Mouse (Mus musculus): ENCODE measurements at regions not wholly inside any gene's neighbourhood (a gene's known extent, or its start where the extent isn't known, plus 50 kb on each side); places are given as distances from the start of the nearest gene placed in this dataset.
A peak's percentile ranks its signal among the peaks of the same experiment; 100 is the strongest.
"Not testable (repeated sequence)": the region's sequence is repeated elsewhere in the genome, so short reads cannot be mapped to it uniquely, and the experiment has no call there.

DNA sequence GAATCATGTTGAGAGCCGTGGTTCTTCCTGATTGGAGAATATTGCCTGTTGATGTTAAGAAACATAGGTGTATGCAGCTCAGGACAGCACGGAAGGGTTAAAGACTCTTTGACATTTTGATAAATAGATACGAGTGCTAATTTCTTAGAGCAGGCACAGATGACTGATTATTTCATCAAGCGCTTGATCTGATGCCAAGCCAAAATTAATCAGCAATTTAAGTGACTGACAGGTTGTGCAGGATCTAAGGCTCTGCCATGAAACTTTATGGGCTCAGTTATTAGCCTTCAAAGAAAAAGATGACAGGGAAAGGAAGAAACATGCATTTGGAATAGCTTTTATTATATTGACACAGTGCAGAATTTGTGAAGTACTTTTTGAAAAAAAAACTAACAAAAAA, 157.2 kb upstream of the Gje1 start:
- no peak overlapping the region for H3K27ac ChIP-seq (ENCODE audit: insufficient read depth, low read length)
- no peak for DNase-seq
- H3K4me3 ChIP-seq (replicated peaks; ENCODE audit: insufficient read depth, low read depth, low read length): no peak overlapping the region
- no peaks in the 10 kb centered on the region for H3K4me1 ChIP-seq (ENCODE audit: control insufficient read depth, insufficient read depth, low read length)
- H3K27me3 ChIP-seq (ENCODE audit: control insufficient read depth, insufficient read depth, low read length): no peaks in the 10 kb centered on the region
- 45% methylated on average over 4 of the region's 4 CpGs for WGBS
- no peak for TF ChIP-seq CTCF (IDR thresholded peaks at IDR 0.05; ENCODE audit: borderline replicate concordance, insufficient read depth, low read depth, low read length)
- no peak for TF ChIP-seq POLR2A (IDR thresholded peaks at IDR 0.05; ENCODE audit: borderline replicate concordance, insufficient read depth, low read length)

DNA sequence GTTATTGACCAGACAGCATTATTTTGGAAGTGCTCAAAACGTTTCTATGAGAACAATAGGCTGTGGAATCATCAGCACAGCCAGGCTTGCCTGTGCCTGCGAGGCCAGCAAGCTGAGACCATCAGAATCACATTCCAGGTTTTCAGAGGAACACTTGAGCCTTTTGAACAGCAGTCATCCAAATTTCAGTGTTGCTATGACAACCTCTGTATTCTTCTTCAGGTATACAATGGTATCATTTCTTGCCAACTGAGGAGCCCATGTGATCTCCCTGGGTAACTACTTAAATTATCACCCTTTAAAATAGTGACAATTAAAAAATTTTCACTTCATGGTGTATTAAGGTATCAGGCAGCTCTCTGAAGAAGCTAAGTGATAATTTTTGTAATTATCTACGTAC, 143.2 kb upstream of the Gje1 start:
- H3K4me3 ChIP-seq (replicated peaks; ENCODE audit: insufficient read depth, low read depth, low read length): no peak overlapping the region
- 42% methylated on average over 3 of the region's 3 CpGs for WGBS
- no peak for TF ChIP-seq CTCF (IDR thresholded peaks at IDR 0.05; ENCODE audit: borderline replicate concordance, insufficient read depth, low read depth, low read length)
- TF ChIP-seq POLR2A (IDR thresholded peaks at IDR 0.05; ENCODE audit: borderline replicate concordance, insufficient read depth, low read length): no peak
- no peaks in the 10 kb centered on the region for H3K4me1 ChIP-seq (ENCODE audit: control insufficient read depth, insufficient read depth, low read length)
- no peak overlapping the region for H3K27ac ChIP-seq (ENCODE audit: insufficient read depth, low read length)
- DNase-seq: no peak
- H3K27me3 ChIP-seq (ENCODE audit: control insufficient read depth, insufficient read depth, low read length): no peaks in the 10 kb centered on the region

DNA sequence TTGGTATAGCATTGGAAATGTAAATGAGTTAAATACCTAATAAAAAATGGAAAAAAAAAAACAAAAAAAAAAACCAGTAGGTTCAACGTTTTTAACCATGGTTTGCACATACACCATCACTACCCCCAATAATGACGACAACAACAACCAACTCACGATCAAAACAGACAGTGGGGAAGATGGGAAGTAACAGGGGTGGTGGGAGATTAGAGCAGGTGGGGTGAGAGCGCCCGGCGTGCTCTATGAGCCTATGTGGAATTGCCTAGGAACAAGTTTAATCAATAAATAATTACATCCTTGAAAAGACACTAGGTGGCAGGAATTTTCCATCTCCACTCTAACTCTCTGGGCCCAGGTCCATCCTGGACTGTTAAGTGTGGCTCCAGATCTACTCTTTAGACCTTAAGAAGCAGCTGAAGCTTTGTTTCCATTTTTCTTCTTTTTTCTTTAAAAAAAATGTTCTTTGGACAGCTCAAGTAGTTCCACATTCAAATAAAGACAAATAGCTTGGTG, 142.2 kb upstream of the Gje1 start:
- 81% methylated on average over 6 of the region's 6 CpGs for WGBS
- Histone ChIP-seq H3K27ac (ENCODE audit: insufficient read depth, low read length) (no peak overlapping the region), H3K4me3 (replicated peaks; ENCODE audit: insufficient read depth, low read depth, low read length) (no peak overlapping the region), H3K4me1 (ENCODE audit: control insufficient read depth, insufficient read depth, low read length) (no peaks in the 10 kb centered on the region), H3K27me3 (ENCODE audit: control insufficient read depth, insufficient read depth, low read length) (no peaks in the 10 kb centered on the region)
- TF ChIP-seq POLR2A (IDR thresholded peaks at IDR 0.05; ENCODE audit: borderline replicate concordance, insufficient read depth, low read length) (no peak), CTCF (IDR thresholded peaks at IDR 0.05; ENCODE audit: borderline replicate concordance, insufficient read depth, low read depth, low read length) (0 out of 2 replicates have a peak, but pooled peaks have one; percentile 1)
- no peak for DNase-seq

DNA sequence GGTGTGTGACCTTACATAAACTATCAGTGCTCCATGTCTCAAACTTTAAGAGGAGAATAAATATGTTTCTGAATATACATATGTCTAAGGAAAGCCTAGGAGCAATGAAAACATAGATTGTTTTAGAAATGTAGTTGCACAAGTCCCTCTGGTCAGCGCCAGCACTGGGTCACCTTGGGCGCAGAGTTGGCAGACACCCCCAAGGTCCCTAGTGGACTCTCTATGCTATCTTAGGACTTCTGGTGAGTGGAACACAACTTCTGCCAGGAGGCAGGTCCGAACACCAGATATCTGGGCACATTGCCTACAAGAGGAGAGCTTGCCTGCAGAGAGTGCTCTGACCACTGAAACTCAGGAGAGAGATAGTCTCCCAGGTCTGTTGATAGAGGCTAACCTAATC, 128.6 kb upstream of the Gje1 start:
- not testable (repeated sequence) for DNase-seq; H3K27ac ChIP-seq (ENCODE audit: insufficient read depth, low read length); H3K4me1 ChIP-seq (ENCODE audit: control insufficient read depth, insufficient read depth, low read length); H3K27me3 ChIP-seq (ENCODE audit: control insufficient read depth, insufficient read depth, low read length); H3K4me3 ChIP-seq (replicated peaks; ENCODE audit: insufficient read depth, low read depth, low read length)
- 76% methylated on average over 3 of the region's 3 CpGs for WGBS

DNA sequence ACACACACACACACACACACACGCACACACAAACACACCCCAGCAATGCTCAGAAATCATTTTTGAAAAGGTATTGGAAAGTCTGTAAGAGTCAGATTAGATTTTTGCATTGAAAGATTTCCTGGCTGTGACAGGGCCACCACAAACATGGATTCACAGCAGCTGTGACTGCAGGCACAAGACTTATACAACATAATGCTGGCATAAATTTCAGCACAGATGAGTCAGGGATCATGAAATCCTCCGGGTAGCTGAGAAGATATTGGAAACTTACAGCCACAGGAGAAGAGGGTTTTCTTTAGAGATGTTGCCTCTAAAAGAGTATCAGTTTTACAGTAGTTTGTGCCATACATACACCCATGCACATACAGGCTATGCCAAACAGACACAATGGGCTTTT, 127.0 kb upstream of the Gje1 start:
- Histone ChIP-seq H3K4me3 (replicated peaks; ENCODE audit: insufficient read depth, low read depth, low read length) (no peak overlapping the region), H3K4me1 (ENCODE audit: control insufficient read depth, insufficient read depth, low read length) (no peaks in the 10 kb centered on the region), H3K27me3 (ENCODE audit: control insufficient read depth, insufficient read depth, low read length) (no peaks in the 10 kb centered on the region), H3K27ac (ENCODE audit: insufficient read depth, low read length) (no peak overlapping the region)
- TF ChIP-seq POLR2A (IDR thresholded peaks at IDR 0.05; ENCODE audit: borderline replicate concordance, insufficient read depth, low read length): no peak
- no peak for TF ChIP-seq CTCF (IDR thresholded peaks at IDR 0.05; ENCODE audit: borderline replicate concordance, insufficient read depth, low read depth, low read length)
- no peak for DNase-seq
- WGBS: 81% methylated on average over 2 of the region's 2 CpGs

Measured in cerebellum, adult 2 months (tissue).